7 mouse cellular contexts compared by ENCODE assay signal in the genomic region with DNA sequence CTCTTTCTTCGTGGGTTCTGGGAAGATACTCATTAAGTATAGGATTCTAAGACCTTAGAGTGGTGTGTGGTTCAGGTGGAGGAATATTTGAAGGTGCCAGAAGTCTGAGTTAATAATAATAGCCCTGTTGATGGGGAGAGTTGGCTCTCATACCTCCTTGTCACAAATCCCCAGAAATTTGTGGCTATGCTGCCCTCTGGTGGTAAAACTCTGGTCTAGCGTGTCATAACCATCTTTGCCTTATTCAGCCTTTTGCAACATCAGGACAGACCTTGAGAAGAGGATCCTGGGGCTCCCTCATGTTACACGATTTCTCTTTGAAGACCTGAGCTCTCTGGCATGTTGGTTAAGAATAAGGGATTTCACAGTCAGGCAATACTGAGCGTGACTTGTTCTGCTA. TPM values are rescaled to one million over a fixed set of nuclear protein-coding genes. Genes with fewer than 3 reads are reported as not detected.
A peak's percentile ranks its signal among the peaks of the same experiment; 100 is the strongest.
DNase-seq lines count a peak whose midpoint lies in the region; ATAC-seq and TF ChIP-seq lines count a peak whose summit lies in the region.

No protein-coding gene starts in this region.

- peaks cover 19% of the 10 kb centered on the region for H3K27me3 ChIP-seq in kidney, postnatal 0 days (ENCODE audit: insufficient read depth, low read length)
- H3K27me3 ChIP-seq in liver, embryonic 13.5 days: peaks cover 45% of the 10 kb centered on the region

- DNase-seq in B cell, adult 2 months: peak; percentile 87 to 89
- DNase-seq in c-Kit-negative CD71-positive TER-119-positive erythroid progenitor cells, embryonic 14.5 days (ENCODE audit: low read depth, low spot score): peak; percentile 53
- DNase-seq in forelimb bud, embryonic 11.5 days (ENCODE audit: low read depth, low spot score): peak; percentile 87
- DNase-seq in kidney, postnatal 0 days (ENCODE audit: low spot score): peak; percentile 87
- peak; percentile 58 for DNase-seq in liver, embryonic 13.5 days
- peak; percentile 93 for DNase-seq in retina, postnatal 1 day

- peaks cover 19% of the 10 kb centered on the region for H3K36me3 ChIP-seq in kidney, postnatal 0 days (ENCODE audit: insufficient read depth, low read length)
- peaks cover 28% of the 10 kb centered on the region for H3K36me3 ChIP-seq in liver, embryonic 13.5 days

- 0 out of 2 replicates have a peak, but pooled peaks cover 9% of the 10 kb centered on the region for H3K4me1 ChIP-seq in kidney, postnatal 0 days (replicated peaks; ENCODE audit: insufficient read depth, low read length)
- peaks cover 40% of the 10 kb centered on the region for H3K4me1 ChIP-seq in liver, embryonic 13.5 days (replicated peaks)

- 18% methylated on average over 4 of the region's 4 CpGs for WGBS in kidney, postnatal 0 days
- WGBS in liver, embryonic 13.5 days (ENCODE audit: insufficient replicate concordance): 12% methylated on average over 4 of the region's 4 CpGs

- H3K9me3 ChIP-seq in kidney, postnatal 0 days (replicated peaks; ENCODE audit: low read length): no peaks in the 10 kb centered on the region
- no peaks in the 10 kb centered on the region for H3K9me3 ChIP-seq in liver, embryonic 13.5 days (replicated peaks)

- no peak overlapping the region for H3K4me3 ChIP-seq in kidney, postnatal 0 days (replicated peaks; ENCODE audit: low read depth, low read length)
- no peak overlapping the region for H3K4me3 ChIP-seq in liver, embryonic 13.5 days (replicated peaks)

- peak; percentile 59 for ATAC-seq in CD4-positive, CD25-positive, alpha-beta regulatory T cell, adult 4 months
- ATAC-seq in kidney, postnatal 0 days (replicated peaks; ENCODE audit: low FRiP score, low read depth): no peak
- no peak for ATAC-seq in liver, embryonic 13.5 days (ENCODE audit: low read depth)

- H3K4me2 ChIP-seq in kidney, postnatal 0 days (ENCODE audit: low read length): no peak overlapping the region
- H3K4me2 ChIP-seq in liver, embryonic 13.5 days: no peak overlapping the region

- H3K27ac ChIP-seq in kidney, postnatal 0 days: no peak overlapping the region
- H3K27ac ChIP-seq in liver, embryonic 13.5 days: no peak overlapping the region

- TF ChIP-seq CTCF in kidney, postnatal 0 days (IDR thresholded peaks at IDR 0.05; ENCODE audit: low read depth): peak; percentile 91

- no peak overlapping the region for H3K9ac ChIP-seq in kidney, postnatal 0 days (ENCODE audit: low read depth, low read length)
- H3K9ac ChIP-seq in liver, embryonic 13.5 days: no peak overlapping the region

RNA-seq across cellular contexts. Expression of gene Zfp385a, which starts 2.5 kb away (rescaled TPM):
- polyA plus RNA-seq in CD4-positive, CD25-positive, alpha-beta regulatory T cell, adult 4 months (2017; shearing (Covaris generic)): not detected
- polyA plus RNA-seq in kidney, postnatal 0 days (2015; fragmentation: Nextera tagmentation; extraction: Ambion mirVana): 11.3 and 11.8 TPM in 2 replicates
- polyA plus RNA-seq in liver, embryonic 13.5 days (2015; fragmentation: Nextera tagmentation; extraction: Ambion mirVana): 4.6 and 5.9 TPM in 2 replicates

RNA-seq across cellular contexts. Expression of gene Itga5, which starts 24.1 kb away (rescaled TPM):
- 1 to 10 TPM; 1.9 to 3.8 TPM for polyA plus RNA-seq in CD4-positive, CD25-positive, alpha-beta regulatory T cell, adult 4 months (2017; shearing (Covaris generic))
- polyA plus RNA-seq in kidney, postnatal 0 days (2015; fragmentation: Nextera tagmentation; extraction: Ambion mirVana): 19.4 and 22.0 TPM in 2 replicates
- polyA plus RNA-seq in liver, embryonic 13.5 days (2015; fragmentation: Nextera tagmentation; extraction: Ambion mirVana): 12.9 and 15.8 TPM in 2 replicates

RNA-seq across cellular contexts. Expression of gene Gpr84, which starts 32.0 kb away (rescaled TPM):
- not detected for polyA plus RNA-seq in CD4-positive, CD25-positive, alpha-beta regulatory T cell, adult 4 months (2017; shearing (Covaris generic))
- 0.47 and 0.65 TPM in 2 replicates for polyA plus RNA-seq in kidney, postnatal 0 days (2015; fragmentation: Nextera tagmentation; extraction: Ambion mirVana)
- polyA plus RNA-seq in liver, embryonic 13.5 days (2015; fragmentation: Nextera tagmentation; extraction: Ambion mirVana): 0.28 and 0.29 TPM in 2 replicates
